Mouse (Mus musculus): Measurements from ENCODE around the gene Ppp2ca.
"Not testable (repeated sequence)": the region's sequence is repeated elsewhere in the genome, so short reads cannot be mapped to it uniquely, and the experiment has no call there.

Ppp2ca gene

GRCm38 (mm10) chr11:52145428-52145827 lies 46.9 kb downstream of the Ppp2ca start, which contains the start of gene Olfr1373:
Olfr1373 (minus strand) TSS chr11:52145528.
- not testable (repeated sequence) for DNase-seq

DNA sequence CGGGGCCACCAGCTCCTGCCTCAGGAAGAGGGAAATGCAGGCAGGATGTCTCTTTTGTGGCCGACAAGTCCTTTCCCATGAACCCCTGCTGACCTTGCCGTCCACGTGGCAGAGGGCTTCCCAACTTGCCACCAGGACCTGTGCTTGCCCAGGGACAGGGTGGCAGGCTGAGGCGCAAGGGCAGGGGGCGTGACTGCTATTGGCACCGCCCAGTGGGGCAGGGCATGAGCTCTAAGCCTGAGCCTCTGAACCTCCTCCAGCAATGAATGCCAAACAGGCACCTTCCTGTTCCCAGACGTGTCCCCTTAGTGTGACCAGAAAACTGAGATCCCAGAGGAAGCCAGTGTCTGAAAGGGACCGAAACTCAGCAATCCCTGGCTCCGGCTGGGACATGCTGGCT lies 65.4 kb downstream of the Ppp2ca start:
- DNase-seq: peak; percentile 62

DNA sequence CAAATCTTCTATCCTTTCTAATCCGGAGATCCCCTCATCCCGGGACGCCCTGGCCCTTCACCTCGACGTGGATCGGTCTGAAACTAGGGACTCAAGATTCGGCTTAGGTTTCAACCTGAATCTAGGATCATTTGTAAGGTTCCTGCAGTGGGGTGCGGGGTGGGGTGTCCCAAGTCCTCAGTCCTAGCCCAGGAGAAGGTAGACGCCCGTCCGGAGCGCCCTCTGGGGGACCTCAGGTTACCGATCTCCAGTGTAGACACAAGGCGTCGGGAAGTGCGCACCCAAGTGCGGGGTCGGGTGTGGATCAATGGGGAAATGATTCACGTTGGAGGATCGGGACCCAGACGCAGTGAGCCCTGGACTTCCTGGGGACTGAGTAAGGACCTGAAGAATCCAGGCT lies 68.6 kb downstream of the Ppp2ca start:
- peak; percentile 53 for DNase-seq

GRCm38 (mm10) chr11:52167901-52168302 lies 69.4 kb downstream of the Ppp2ca start:
- peak; percentile 40 for DNase-seq

- DNase-seq: no peak
These were observed 70.0 kb downstream of the Ppp2ca start for GRCm38 (mm10) chr11:52168461-52168860.
